Mouse (Mus musculus): ENCODE results near the gene Ccpg1os. TPM values are rescaled to one million over a fixed set of nuclear protein-coding genes. Genes with fewer than 3 reads are reported as not detected.

Ccpg1os gene
- polyA plus RNA-seq, 1 experiment from 2014 or later: 17.6 TPM

GRCm38 (mm10) chr9:72972435-72972834 lies 12.7 kb downstream of the Ccpg1os start:
- ATAC-seq (replicated peaks; ENCODE audit: low FRiP score): no peak
- WGBS: 85% methylated on average over 5 of the region's 5 CpGs

GRCm38 (mm10) chr9:72969874-72970273 lies 15.3 kb downstream of the Ccpg1os start:
- Histone ChIP-seq H3K4me1 (replicated peaks; ENCODE audit: control insufficient read depth, insufficient read depth, low read length) (no peaks in the 10 kb centered on the region), H3K36me3 (ENCODE audit: control insufficient read depth, insufficient read depth, low read length) (no peaks in the 10 kb centered on the region), H3K9me3 (ENCODE audit: control insufficient read depth, low read length) (no peaks in the 10 kb centered on the region; the same call in 1 of the 2 replicates), H3K27me3 (ENCODE audit: control insufficient read depth, insufficient read depth, low read length) (no peaks in the 10 kb centered on the region), H3K9ac (ENCODE audit: low read length) (no peak overlapping the region), H3K27ac (ENCODE audit: low read depth, low read length) (no peak overlapping the region), H3K4me3 (ENCODE audit: low read depth, low read length) (no peak overlapping the region), H3K4me2 (ENCODE audit: low read depth, low read length, severe bottlenecking) (no peak overlapping the region)
- WGBS: 72% methylated on average over 7 of the region's 7 CpGs
- ATAC-seq (replicated peaks; ENCODE audit: low FRiP score) (no peak; the same call in 1 of the 2 replicates), DNase-seq (ENCODE audit: low spot score) (no peak)

More at GRCm38 (mm10) chr9:72972435-72972834, 12.7 kb downstream of the Ccpg1os start:
- DNase-seq (ENCODE audit: low spot score): no peak
- Histone ChIP-seq H3K9me3 (ENCODE audit: control insufficient read depth, low read length) (no peaks in the 10 kb centered on the region; the same call in 1 of the 2 replicates), H3K4me1 (replicated peaks; ENCODE audit: control insufficient read depth, insufficient read depth, low read length) (no peaks in the 10 kb centered on the region), H3K27me3 (ENCODE audit: control insufficient read depth, insufficient read depth, low read length) (no peaks in the 10 kb centered on the region), H3K27ac (ENCODE audit: low read depth, low read length) (no peak overlapping the region), H3K4me2 (ENCODE audit: low read depth, low read length, severe bottlenecking) (no peak overlapping the region), H3K36me3 (ENCODE audit: control insufficient read depth, insufficient read depth, low read length) (no peaks in the 10 kb centered on the region), H3K9ac (ENCODE audit: low read length) (no peak overlapping the region), H3K4me3 (ENCODE audit: low read depth, low read length) (no peak overlapping the region)

- DNase-seq (ENCODE audit: low spot score) (no peak), ATAC-seq (replicated peaks; ENCODE audit: low FRiP score) (no peak; the same call in 1 of the 2 replicates)
- Histone ChIP-seq H3K27me3 (ENCODE audit: control insufficient read depth, insufficient read depth, low read length) (no peaks in the 10 kb centered on the region), H3K27ac (ENCODE audit: low read depth, low read length) (no peak overlapping the region), H3K9me3 (ENCODE audit: control insufficient read depth, low read length) (no peaks in the 10 kb centered on the region; the same call in 1 of the 2 replicates), H3K4me2 (ENCODE audit: low read depth, low read length, severe bottlenecking) (no peak overlapping the region), H3K4me3 (ENCODE audit: low read depth, low read length) (no peak overlapping the region), H3K9ac (ENCODE audit: low read length) (no peak overlapping the region), H3K4me1 (replicated peaks; ENCODE audit: control insufficient read depth, insufficient read depth, low read length) (no peaks in the 10 kb centered on the region), H3K36me3 (ENCODE audit: control insufficient read depth, insufficient read depth, low read length) (no peaks in the 10 kb centered on the region)
- 37% methylated on average over 11 of the region's 11 CpGs for WGBS
Observed at GRCm38 (mm10) chr9:72968349-72969061, 16.7 kb downstream of the Ccpg1os start.

GRCm38 (mm10) chr9:72961959-72962358 lies 23.2 kb downstream of the Ccpg1os start:
- DNase-seq (ENCODE audit: low spot score): no peak
- no peaks in the 10 kb centered on the region for H3K9me3 ChIP-seq (ENCODE audit: control insufficient read depth, low read length)
- no peak overlapping the region for H3K9ac ChIP-seq (ENCODE audit: low read length)
- H3K27me3 ChIP-seq (ENCODE audit: control insufficient read depth, insufficient read depth, low read length): no peaks in the 10 kb centered on the region
- peaks cover 2% of the 10 kb centered on the region; the same call in 1 of the 2 replicates for H3K4me1 ChIP-seq (replicated peaks; ENCODE audit: control insufficient read depth, insufficient read depth, low read length)
- H3K27ac ChIP-seq (ENCODE audit: low read depth, low read length): no peak overlapping the region
- 79% methylated on average over 15 of the region's 15 CpGs for whole genome bisulfite sequencing
- no peak overlapping the region for H3K4me3 ChIP-seq (ENCODE audit: low read depth, low read length)
- no peaks in the 10 kb centered on the region for H3K36me3 ChIP-seq (ENCODE audit: control insufficient read depth, insufficient read depth, low read length)
- H3K4me2 ChIP-seq (ENCODE audit: low read depth, low read length, severe bottlenecking): no peak overlapping the region
- no peak for ATAC-seq (replicated peaks; ENCODE audit: low FRiP score)

GRCm38 (mm10) chr9:72961346-72961745 lies 23.8 kb downstream of the Ccpg1os start:
- H3K27me3 ChIP-seq (ENCODE audit: control insufficient read depth, insufficient read depth, low read length): no peaks in the 10 kb centered on the region
- peaks cover 2% of the 10 kb centered on the region; the same call in 1 of the 2 replicates for H3K4me1 ChIP-seq (replicated peaks; ENCODE audit: control insufficient read depth, insufficient read depth, low read length)
- H3K4me3 ChIP-seq (ENCODE audit: low read depth, low read length): no peak overlapping the region
- no peaks in the 10 kb centered on the region for H3K9me3 ChIP-seq (ENCODE audit: control insufficient read depth, low read length)
- H3K9ac ChIP-seq (ENCODE audit: low read length): no peak overlapping the region
- no peaks in the 10 kb centered on the region for H3K36me3 ChIP-seq (ENCODE audit: control insufficient read depth, insufficient read depth, low read length)
- DNase-seq (ENCODE audit: low spot score): no peak
- H3K4me2 ChIP-seq (ENCODE audit: low read depth, low read length, severe bottlenecking): no peak overlapping the region
- no peak for ATAC-seq (replicated peaks; ENCODE audit: low FRiP score)
- no peak overlapping the region for H3K27ac ChIP-seq (ENCODE audit: low read depth, low read length)
- WGBS: 78% methylated on average over 8 of the region's 8 CpGs

- Histone ChIP-seq H3K4me3 (ENCODE audit: low read depth, low read length) (peak within 1 kb of the TSS; percentile 63), H3K4me1 (replicated peaks; ENCODE audit: control insufficient read depth, insufficient read depth, low read length) (peaks cover 2% of the 10 kb centered on the region; the same call in 1 of the 2 replicates), H3K9me3 (ENCODE audit: control insufficient read depth, low read length) (no peaks in the 10 kb centered on the region), H3K36me3 (ENCODE audit: control insufficient read depth, insufficient read depth, low read length) (no peaks in the 10 kb centered on the region), H3K27me3 (ENCODE audit: control insufficient read depth, insufficient read depth, low read length) (no peaks in the 10 kb centered on the region), H3K27ac (ENCODE audit: low read depth, low read length) (no peak within 1 kb of the TSS), H3K4me2 (ENCODE audit: low read depth, low read length, severe bottlenecking) (peak within 1 kb of the TSS; percentile 80), H3K9ac (ENCODE audit: low read length) (peak within 1 kb of the TSS; percentile 63)
- WGBS: 3% methylated on average over 43 of the region's 43 CpGs
- ATAC-seq (replicated peaks; ENCODE audit: low FRiP score): peak; percentile 95
- DNase-seq (ENCODE audit: low spot score): peak; percentile 91
Observed at GRCm38 (mm10) chr9:72958521-72959450, 26.4 kb downstream of the Ccpg1os start, which contains the start of the genes Dyx1c1 and Gm44503. Gene Dyx1c1 (plus strand): TSS chr9:72958785. Gene Gm44503 (plus strand): TSS chr9:72958852.

GRCm38 (mm10) chr9:72955546-72955945 lies 29.6 kb downstream of the Ccpg1os start:
- WGBS: 14% methylated on average over 1 of the region's 1 CpGs
- Histone ChIP-seq H3K27ac (ENCODE audit: low read depth, low read length) (no peak overlapping the region), H3K4me2 (ENCODE audit: low read depth, low read length, severe bottlenecking) (no peak overlapping the region), H3K36me3 (ENCODE audit: control insufficient read depth, insufficient read depth, low read length) (no peaks in the 10 kb centered on the region), H3K27me3 (ENCODE audit: control insufficient read depth, insufficient read depth, low read length) (no peaks in the 10 kb centered on the region), H3K4me1 (replicated peaks; ENCODE audit: control insufficient read depth, insufficient read depth, low read length) (peaks cover 2% of the 10 kb centered on the region; the same call in 1 of the 2 replicates), H3K9ac (ENCODE audit: low read length) (no peak overlapping the region), H3K9me3 (ENCODE audit: control insufficient read depth, low read length) (no peaks in the 10 kb centered on the region), H3K4me3 (ENCODE audit: low read depth, low read length) (no peak overlapping the region)
- DNase-seq (ENCODE audit: low spot score) (peak; percentile 68), ATAC-seq (replicated peaks; ENCODE audit: low FRiP score) (no peak)

GRCm38 (mm10) chr9:72954746-72955145 lies 30.4 kb downstream of the Ccpg1os start:
- no peaks in the 10 kb centered on the region for H3K27me3 ChIP-seq (ENCODE audit: control insufficient read depth, insufficient read depth, low read length)
- peaks cover 2% of the 10 kb centered on the region; the same call in 1 of the 2 replicates for H3K4me1 ChIP-seq (replicated peaks; ENCODE audit: control insufficient read depth, insufficient read depth, low read length)
- H3K4me2 ChIP-seq (ENCODE audit: low read depth, low read length, severe bottlenecking): no peak overlapping the region
- H3K9ac ChIP-seq (ENCODE audit: low read length): no peak overlapping the region
- no peaks in the 10 kb centered on the region for H3K36me3 ChIP-seq (ENCODE audit: control insufficient read depth, insufficient read depth, low read length)
- no peaks in the 10 kb centered on the region for H3K9me3 ChIP-seq (ENCODE audit: control insufficient read depth, low read length)
- DNase-seq (ENCODE audit: low spot score) (peak; percentile 69), ATAC-seq (replicated peaks; ENCODE audit: low FRiP score) (no peak)
- WGBS: 46% methylated on average over 2 of the region's 2 CpGs
- no peak overlapping the region for H3K4me3 ChIP-seq (ENCODE audit: low read depth, low read length)
- H3K27ac ChIP-seq (ENCODE audit: low read depth, low read length): no peak overlapping the region
